Mouse (Mus musculus) embryonic fibroblast, embryonic 13.5 days (primary cell): Measurements from ENCODE around the gene Pde4d. TPM values are rescaled to one million over a fixed set of nuclear protein-coding genes. Genes with fewer than 3 reads are reported as not detected.

Source experiments
- H3K27ac ChIP-seq: 2 replicates; pipeline ENCODE4 v1.5.1; 2012; ENCODE audit warnings: low read length, control low read depth, inconsistent platforms; ENCODE audit not compliant: insufficient read depth
- H3K4me1 ChIP-seq: 2 replicates; pipeline ENCODE4 v1.6.1; 2011; ENCODE audit warnings: low read length; ENCODE audit not compliant: control insufficient read depth, insufficient read depth
- H3K4me3 ChIP-seq: 2 replicates; pipeline ENCODE4 v1.5.1; 2011; ENCODE audit warnings: mild to moderate bottlenecking, control low read depth, low read length; ENCODE audit not compliant: insufficient read depth
- CTCF ChIP-seq: IDR thresholded peaks from 2 replicates; pipeline ENCODE4 v1.5.1; 2011; ENCODE audit warnings: mild to moderate bottlenecking, control low read depth, low read length, moderate library complexity, borderline replicate concordance; ENCODE audit not compliant: insufficient read depth
- POLR2A ChIP-seq: IDR thresholded peaks from 2 replicates; pipeline ENCODE4 v1.6.1; 2011; ENCODE audit warnings: low read depth, mild to moderate bottlenecking, control low read depth, low read length, moderate library complexity
- polyA plus RNA-seq: library from polyadenylated mRNA; stranded (reverse); fragments of >200 nt; gene quantifications from 2 replicates; pipeline ENCODE4 v1.2.4, GENCODE M21; 2011; ENCODE audit warnings: low read depth; ENCODE audit not compliant: missing spikeins, insufficient read length

The Pde4d gene
- polyA plus RNA-seq, 1 experiment, result 26.9 TPM

DNA sequence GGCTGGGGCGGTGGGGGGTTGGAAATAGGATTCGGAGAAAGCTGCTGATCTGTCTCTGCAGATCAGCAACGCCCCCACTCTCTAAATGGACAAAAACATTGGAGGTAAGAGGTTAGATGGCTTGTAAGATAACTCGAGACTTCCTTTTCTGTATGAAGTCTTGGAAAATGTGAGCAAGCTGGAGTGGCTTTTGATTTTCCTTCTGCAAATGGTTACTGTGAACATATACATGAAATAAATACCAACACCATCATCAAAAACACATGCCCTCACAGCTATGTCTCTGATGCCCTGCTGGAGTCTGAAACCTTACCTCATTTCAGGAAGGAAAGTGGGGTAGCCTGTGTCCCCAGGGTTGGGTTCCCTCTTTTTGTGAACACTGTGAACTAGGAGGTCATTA lies 1359.9 kb downstream of the Pde4d start:
- Histone ChIP-seq H3K4me3 (no peak overlapping the region), H3K27ac (no peak overlapping the region), H3K4me1 (no peaks in the 10 kb centered on the region)
- TF ChIP-seq POLR2A, result no peak
- no peak for TF ChIP-seq CTCF

GRCm38 (mm10) chr13:109813924-109814323 lies 1364.2 kb downstream of the Pde4d start:
- Histone ChIP-seq H3K4me1 (peaks cover 3% of the 10 kb centered on the region), H3K27ac (no peak overlapping the region), H3K4me3 (no peak overlapping the region)
- TF ChIP-seq CTCF, result no peak
- TF ChIP-seq POLR2A, result no peak

DNA sequence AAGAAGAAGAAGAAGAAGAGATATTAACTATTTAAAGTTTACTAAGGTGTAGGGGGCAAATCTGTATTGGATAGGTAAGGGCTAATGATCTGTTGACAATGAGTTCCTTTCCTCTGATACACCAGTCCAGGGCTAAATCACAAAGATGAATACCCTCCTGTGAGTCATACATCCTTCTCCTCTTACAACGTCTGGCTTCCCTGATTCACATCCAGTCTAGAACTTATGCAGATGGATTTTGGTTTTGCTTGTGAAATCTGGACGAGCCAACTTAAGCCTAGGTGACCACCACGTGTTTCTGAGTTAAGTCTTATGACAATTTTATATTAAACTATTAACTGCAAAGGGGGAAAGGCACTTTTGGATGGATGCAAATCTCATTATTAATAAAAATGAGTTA lies 1369.3 kb downstream of the Pde4d start:
- TF ChIP-seq POLR2A (no peak), CTCF (no peak)
- Histone ChIP-seq H3K4me1 (peaks cover 25% of the 10 kb centered on the region), H3K27ac (peak overlapping the region; percentile 72; the same call in 1 of the 2 replicates), H3K4me3 (no peak overlapping the region)

- Histone ChIP-seq H3K27ac (peak overlapping the region; percentile 31; the same call in 1 of the 2 replicates), H3K4me3 (no peak overlapping the region), H3K4me1 (peaks cover 25% of the 10 kb centered on the region)
- no peak for TF ChIP-seq CTCF
- TF ChIP-seq POLR2A, result no peak
Measured at GRCm38 (mm10) chr13:109820141-109820540, 1370.4 kb downstream of the Pde4d start.

DNA sequence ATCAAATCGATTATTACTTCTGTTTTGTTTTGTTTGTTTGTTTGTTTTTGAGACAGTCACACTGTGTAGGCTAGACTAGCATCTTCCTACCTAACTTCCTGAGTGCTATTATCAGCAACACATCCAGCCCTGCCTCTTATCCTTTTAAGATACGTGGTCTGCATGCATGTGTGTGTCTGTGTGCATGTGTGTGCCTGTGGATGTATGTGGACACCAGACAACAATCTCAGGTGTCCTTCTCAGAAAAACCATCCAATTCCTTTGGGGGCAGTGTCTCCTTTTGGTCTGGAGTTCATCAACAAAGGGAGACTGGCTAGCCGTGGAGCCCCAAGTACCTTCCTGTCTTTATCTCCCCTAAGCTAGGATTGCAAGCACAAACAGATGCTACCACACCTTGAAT lies 1371.1 kb downstream of the Pde4d start:
- Histone ChIP-seq H3K27ac (peak overlapping the region; percentile 94), H3K4me1 (peaks cover 25% of the 10 kb centered on the region), H3K4me3 (no peak overlapping the region)
- TF ChIP-seq POLR2A (no peak), CTCF (no peak)

DNA sequence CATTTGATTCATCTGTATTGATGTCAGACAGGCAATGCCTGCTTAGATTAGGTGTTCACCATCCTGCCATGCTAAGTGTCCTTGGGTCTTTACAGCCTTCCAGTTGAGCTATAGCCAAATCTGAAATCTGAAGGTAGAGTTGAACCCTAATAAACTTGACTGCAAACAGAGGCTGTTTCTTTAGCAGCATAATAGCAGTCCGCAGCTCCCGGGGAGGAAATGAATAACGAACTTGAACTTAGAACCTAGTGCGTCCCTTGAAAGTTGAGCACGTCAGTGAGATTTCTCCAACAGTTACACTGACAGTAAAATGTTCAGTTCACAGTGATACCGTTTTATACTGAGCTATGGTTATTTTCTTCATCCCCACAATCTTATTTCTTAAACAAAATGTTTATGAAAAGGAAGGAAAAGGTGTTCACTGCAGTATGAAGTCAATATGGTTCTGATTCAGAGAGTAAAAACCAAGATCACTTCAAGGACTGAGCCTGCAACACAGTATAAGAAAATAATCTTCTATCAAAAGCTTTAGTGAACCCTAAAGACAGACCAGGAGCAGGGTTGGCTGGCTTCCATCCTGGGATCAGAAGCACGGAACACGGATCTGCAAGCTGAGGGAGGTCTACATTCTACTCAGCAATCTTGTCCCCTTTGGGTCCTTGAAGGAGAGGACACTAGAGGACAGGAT lies 1372.1 kb downstream of the Pde4d start:
- TF ChIP-seq POLR2A (0 out of 2 replicates have a peak, but pooled peaks have one; percentile 40), CTCF (no peak)
- Histone ChIP-seq H3K4me1 (peaks cover 25% of the 10 kb centered on the region), H3K27ac (peak overlapping the region; percentile 94), H3K4me3 (no peak overlapping the region)

GRCm38 (mm10) chr13:109822413-109823298 lies 1372.9 kb downstream of the Pde4d start:
- peaks cover 25% of the 10 kb centered on the region for H3K4me1 ChIP-seq
- no peak overlapping the region for H3K4me3 ChIP-seq
- no peak; the same call in 1 of the 2 replicates for TF ChIP-seq POLR2A
- TF ChIP-seq CTCF, result no peak
- H3K27ac ChIP-seq, result peak overlapping the region; percentile 95

- Histone ChIP-seq H3K27ac (peak overlapping the region; percentile 95), H3K4me3 (no peak overlapping the region), H3K4me1 (peaks cover 25% of the 10 kb centered on the region)
- peak; percentile 22; the same call in 1 of the 2 replicates for TF ChIP-seq POLR2A
- no peak for TF ChIP-seq CTCF
Measured at GRCm38 (mm10) chr13:109823307-109824031, 1373.7 kb downstream of the Pde4d start.

DNA sequence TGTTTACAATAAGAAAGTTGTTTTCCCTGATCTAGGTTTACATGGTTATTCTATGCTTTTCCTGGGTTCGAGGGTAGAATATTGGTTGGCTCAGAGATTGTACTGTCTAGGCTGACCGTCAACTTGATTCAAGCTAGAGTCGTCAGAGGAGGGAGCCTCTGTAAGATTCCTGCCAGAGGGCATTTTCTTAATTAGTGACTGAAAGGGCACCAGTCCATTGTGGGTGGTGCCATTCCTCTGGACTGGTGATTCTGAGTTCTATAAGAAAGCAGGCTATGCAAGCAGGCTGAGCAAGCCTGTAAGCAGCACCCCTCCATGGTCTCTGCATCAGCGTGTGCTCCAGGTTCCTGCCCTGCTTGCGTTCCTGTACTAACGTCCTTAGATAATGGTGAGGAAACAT lies 1376.1 kb downstream of the Pde4d start:
- Histone ChIP-seq H3K4me3 (no peak overlapping the region), H3K27ac (no peak overlapping the region), H3K4me1 (peaks cover 16% of the 10 kb centered on the region)
- no peak for TF ChIP-seq CTCF
- no peak for TF ChIP-seq POLR2A
